Mouse (Mus musculus) urinary bladder, postnatal 25 days (tissue): ENCODE results near the gene Ercc1.

Experiments used
- DNase-seq: peaks from one replicate; pipeline ENCODE4 v3.0.0; 2022; ENCODE audit warnings: low spot score

The Ercc1 gene

GRCm38 (mm10) chr7:19365376-19365775 lies 20.8 kb downstream of the Ercc1 start:
- peak; percentile 54 for DNase-seq

- DNase-seq: no peak
Measured at GRCm38 (mm10) chr7:19368380-19368779, 23.8 kb downstream of the Ercc1 start.

- peak; percentile 43 for DNase-seq
Measured at GRCm38 (mm10) chr7:19369823-19370425, 25.3 kb downstream of the Ercc1 start.

GRCm38 (mm10) chr7:19373367-19373766 lies 28.8 kb downstream of the Ercc1 start:
- no peak for DNase-seq

- DNase-seq: no peak
Measured at GRCm38 (mm10) chr7:19375368-19375767, 30.8 kb downstream of the Ercc1 start.

- DNase-seq: no peak
Measured at GRCm38 (mm10) chr7:19376019-19376418, 31.4 kb downstream of the Ercc1 start.

- DNase-seq: no peak
Measured at GRCm38 (mm10) chr7:19378049-19378448, 33.5 kb downstream of the Ercc1 start.

GRCm38 (mm10) chr7:19381377-19382165 lies 37.0 kb downstream of the Ercc1 start, which contains the start of gene Ercc2:
Gene Ercc2 (plus strand): TSS chr7:19382010.
- peak; percentile 98 for DNase-seq

- DNase-seq: no peak
Measured at GRCm38 (mm10) chr7:19382166-19382541, 37.6 kb downstream of the Ercc1 start.

GRCm38 (mm10) chr7:19383708-19384107 lies 39.1 kb downstream of the Ercc1 start:
- no peak for DNase-seq

GRCm38 (mm10) chr7:19388699-19389413 lies 44.3 kb downstream of the Ercc1 start:
- DNase-seq: no peak

- DNase-seq: no peak
Measured at GRCm38 (mm10) chr7:19394484-19394883, 49.9 kb downstream of the Ercc1 start.

GRCm38 (mm10) chr7:19399496-19400280 lies 55.1 kb downstream of the Ercc1 start:
- DNase-seq: peak; percentile 61

GRCm38 (mm10) chr7:19400946-19401345 lies 56.4 kb downstream of the Ercc1 start:
- DNase-seq: no peak

- no peak for DNase-seq
Measured at GRCm38 (mm10) chr7:19402535-19403112, 58.0 kb downstream of the Ercc1 start.

GRCm38 (mm10) chr7:19403731-19404296 lies 59.2 kb downstream of the Ercc1 start, which contains the start of gene Klc3:
Gene Klc3 (minus strand): TSS chr7:19404104.
- peak; percentile 67 for DNase-seq

GRCm38 (mm10) chr7:19404476-19404875 lies 59.9 kb downstream of the Ercc1 start, which contains the start of gene Ckm:
Gene Ckm (plus strand): TSS chr7:19404776.
- DNase-seq: no peak

- peak; percentile 85 for DNase-seq
Measured at GRCm38 (mm10) chr7:19405417-19405816, 60.8 kb downstream of the Ercc1 start.
